ENCODE assay signal across 11 mouse cellular contexts in genomic region chr11:94597319-94597718, GRCm38 (mm10). TPM values are rescaled to one million over a fixed set of nuclear protein-coding genes. Genes with fewer than 3 reads are reported as not detected.
A peak's percentile ranks its signal among the peaks of the same experiment; 100 is the strongest.
DNase-seq lines count a peak whose midpoint lies in the region; ATAC-seq and TF ChIP-seq lines count a peak whose summit lies in the region.
"Had no signal": no experiment of that assay in that cellular context is flagged by ENCODE, and none has a peak within 500 bp of the region (broad histone marks: within the 10 kb centered on the region; RNA-seq: fewer than 3 reads in every experiment).

No protein-coding gene starts in this region.

- ATAC-seq in forebrain, embryonic 11.5 days (replicated peaks; ENCODE audit: low FRiP score), result no peak
- ATAC-seq: forebrain, embryonic 16.5 days had no signal

- peaks cover 3% of the 10 kb centered on the region; the same call in 1 of the 2 replicates for H3K4me1 ChIP-seq in forebrain, embryonic 11.5 days (replicated peaks; ENCODE audit: control insufficient read depth, insufficient read depth, low read length)

- H3K9me3 ChIP-seq in forebrain, embryonic 11.5 days (ENCODE audit: control insufficient read depth, low read length), result no peaks in the 10 kb centered on the region
- H3K9me3 ChIP-seq: embryonic facial prominence, embryonic 10.5 days had no signal

- no peak overlapping the region for H3K9ac ChIP-seq in forebrain, embryonic 11.5 days (ENCODE audit: low read length)

- 98% methylated on average over 4 of the region's 4 CpGs for WGBS in forebrain, embryonic 11.5 days

- intact Hi-C loops in left cerebral cortex, postnatal 4 days (cut with DNase I), result no loop called here
- intact Hi-C loops in left cerebral cortex, postnatal 14 days (cut with DNase I), result no loop called here

- H3K27me3 ChIP-seq in C2C12 (ENCODE audit: control insufficient read depth, insufficient read depth, insufficient read length), result no peaks in the 10 kb centered on the region
- no peaks in the 10 kb centered on the region for H3K27me3 ChIP-seq in forebrain, embryonic 11.5 days (ENCODE audit: control insufficient read depth, insufficient read depth, low read length)

- H3K36me3 ChIP-seq in C2C12 (ENCODE audit: control insufficient read depth, insufficient read depth), result no peaks in the 10 kb centered on the region
- no peaks in the 10 kb centered on the region; the same call in 1 of the 2 replicates for H3K36me3 ChIP-seq in forebrain, embryonic 11.5 days (ENCODE audit: control insufficient read depth, insufficient read depth, low read length)

- no peaks in the 10 kb centered on the region for H3K79me2 ChIP-seq in C2C12 (ENCODE audit: control insufficient read depth, insufficient read depth)

- TF ChIP-seq CTCF in C2C12 (IDR thresholded peaks at IDR 0.05; ENCODE audit: control insufficient read depth, insufficient read depth, insufficient read length), result no peak

- peak; percentile 25 for DNase-seq in left cerebral cortex, postnatal 4 days
- no peak for DNase-seq in left cerebral cortex, postnatal 14 days (ENCODE audit: low spot score in 2 of 2)
- peak; percentile 66 for DNase-seq in adipocyte (ENCODE audit: low spot score)
- DNase-seq in kidney, adult 8-10 months, result peak; percentile 90 to 92
- no peak for DNase-seq in forebrain, embryonic 11.5 days (ENCODE audit: low spot score)
- DNase-seq in embryo, embryonic 10 days (ENCODE audit: low spot score), result no peak
- DNase-seq: thymus, postnatal 25 days had no signal

- no peak overlapping the region for H3K27ac ChIP-seq in forebrain, embryonic 11.5 days (ENCODE audit: low read depth, low read length)
- H3K27ac ChIP-seq: embryonic facial prominence, embryonic 10.5 days had no signal

- no peak overlapping the region for H3K4me3 ChIP-seq in C2C12 (ENCODE audit: insufficient read depth, poor library complexity, severe bottlenecking)
- no peak overlapping the region for H3K4me3 ChIP-seq in forebrain, embryonic 11.5 days (ENCODE audit: low read depth, low read length)
- H3K4me3 ChIP-seq: embryonic facial prominence, embryonic 10.5 days had no signal

- H3K79me3 ChIP-seq in C2C12 (ENCODE audit: low read depth), result no peaks in the 10 kb centered on the region

- H3ac ChIP-seq in C2C12 (ENCODE audit: control insufficient read depth, insufficient read length, low read depth), result no peak overlapping the region

- H3K4me2 ChIP-seq in forebrain, embryonic 11.5 days (ENCODE audit: low read depth, low read length, severe bottlenecking), result no peak overlapping the region
- H3K4me2 ChIP-seq: liver, embryonic 11.5 days had no signal

TF ChIP-seq in C2C12, 6 proteins besides CTCF, POLR2A, EP300 and RAD21:
- peak; percentile 35 for TF ChIP-seq USF1 (IDR thresholded peaks at IDR 0.05; ENCODE audit: low read depth)
- no peak for TF ChIP-seq MYOG (IDR thresholded peaks at IDR 0.05; ENCODE audit: control insufficient read depth, extremely low read depth, insufficient read length)
- TF ChIP-seq FOSL1 (IDR thresholded peaks at IDR 0.05; ENCODE audit: insufficient read depth, low read length, poor library complexity, severe bottlenecking), result no peak
- peak; percentile 39 for TF ChIP-seq MAX (IDR thresholded peaks at IDR 0.05)

RNA-seq across cellular contexts. Expression of gene Acsf2, which starts 4.4 kb away (rescaled TPM):
- 10 to 100 TPM in 1 of 2 experiments, 1 to 10 TPM in 1; 9.1 to 10.3 TPM for total RNA-seq in left cerebral cortex, postnatal 4 days (2021)
- 10 to 100 TPM; 16.9 to 17.2 TPM for total RNA-seq in left cerebral cortex, postnatal 14 days (2021)
- polyA plus RNA-seq in C2C12 (2012; fragmentation: generic; extraction: Trizol), result 2.7 TPM
- 6.3 and 6.9 TPM in 2 replicates for polyA plus RNA-seq in forebrain, embryonic 11.5 days (2014; fragmentation: Nextera tagmentation; extraction: Ambion mirVana)

RNA-seq across cellular contexts. Expression of gene Lrrc59, which starts 32.2 kb away (rescaled TPM):
- 100 to 1,000 TPM; 112 to 115 TPM for total RNA-seq in left cerebral cortex, postnatal 4 days (2021)
- total RNA-seq in left cerebral cortex, postnatal 14 days (2021), result 10 to 100 TPM; 83.8 to 84.9 TPM
- polyA plus RNA-seq in C2C12 (2012; fragmentation: generic; extraction: Trizol), result 346 TPM
- 226 and 244 TPM in 2 replicates for polyA plus RNA-seq in forebrain, embryonic 11.5 days (2014; fragmentation: Nextera tagmentation; extraction: Ambion mirVana)

RNA-seq across cellular contexts. Expression of gene Chad, which starts 32.5 kb away (rescaled TPM):
- total RNA-seq in left cerebral cortex, postnatal 4 days (2021), result under 1 TPM in 1 of 2 experiments, not detected in 1; 0.22 TPM
- under 1 TPM in 1 of 2 experiments, not detected in 1; 0.38 TPM for total RNA-seq in left cerebral cortex, postnatal 14 days (2021)
- 0.12 TPM for polyA plus RNA-seq in C2C12 (2012; fragmentation: generic; extraction: Trizol)
- polyA plus RNA-seq in forebrain, embryonic 11.5 days (2014; fragmentation: Nextera tagmentation; extraction: Ambion mirVana), result not detected in 2 replicates

RNA-seq across cellular contexts. Expression of gene Rsad1, which starts 48.3 kb away (rescaled TPM):
- total RNA-seq in left cerebral cortex, postnatal 4 days (2021), result 10 to 100 TPM; 17.3 to 19.5 TPM
- 10 to 100 TPM; 16.1 to 16.8 TPM for total RNA-seq in left cerebral cortex, postnatal 14 days (2021)
- 3.2 TPM for polyA plus RNA-seq in C2C12 (2012; fragmentation: generic; extraction: Trizol)
- 2.9 and 3.7 TPM in 2 replicates for polyA plus RNA-seq in forebrain, embryonic 11.5 days (2014; fragmentation: Nextera tagmentation; extraction: Ambion mirVana)

RNA-seq across cellular contexts. Expression of gene Mrpl27, which starts 56.2 kb away (rescaled TPM):
- total RNA-seq in left cerebral cortex, postnatal 4 days (2021), result 10 to 100 TPM; 52.5 to 52.6 TPM
- 10 to 100 TPM; 65.2 to 72.5 TPM for total RNA-seq in left cerebral cortex, postnatal 14 days (2021)
- polyA plus RNA-seq in C2C12 (2012; fragmentation: generic; extraction: Trizol), result 57.0 TPM
- polyA plus RNA-seq in forebrain, embryonic 11.5 days (2014; fragmentation: Nextera tagmentation; extraction: Ambion mirVana), result 122 and 125 TPM in 2 replicates

Comparison
In these comparisons a context has a peak if more than half of its experiments do, and no peak if none do; other contexts are left out.
1. DNase-seq: peak in left cerebral cortex, postnatal 4 days (single experiment), adipocyte (single experiment) and kidney, adult 8-10 months (2 of 2); none in left cerebral cortex, postnatal 14 days (0 of 2), forebrain, embryonic 11.5 days (single experiment) and embryo, embryonic 10 days (single experiment).